Mouse (Mus musculus) large intestine, adult 2 months (tissue): ENCODE measurements around the gene Gm13871. TPM values are rescaled to one million over a fixed set of nuclear protein-coding genes. Genes with fewer than 3 reads are reported as not detected.
"Not testable (repeated sequence)": the region's sequence is repeated elsewhere in the genome, so short reads cannot be mapped to it uniquely, and the experiment has no call there.

Experiments used
- DNase-seq: peaks from one replicate; pipeline ENCODE4 v3.0.0-alpha.2; 2012; ENCODE audit warnings: low read depth, low spot score
- WGBS: fragments of 180-500 bp; shearing (Covaris S2); methylation state at CpG from one replicate; pipeline ENCODE4 v1.1.7; 2018; 5-methylcytosine and 5-hydroxymethylcytosine counted together
- polyA plus RNA-seq: library from polyadenylated mRNA; depleted of rRNA; stranded (reverse); fragments of >200 nt; gene quantifications from 2 replicates; pipeline ENCODE4 v1.2.3, GENCODE M21; 2012; rRNA removed

The Gm13871 gene
- not detected in 2 replicates for polyA plus RNA-seq

GRCm38 (mm10) chr4:73905853-73906252 lies at the start of gene Gm13871:
Gene Gm13871 (minus strand): TSS chr4:73905953.
- DNase-seq, result not testable (repeated sequence)
- WGBS, result no CpG with 5 or more reads among the region's 4 CpGs

GRCm38 (mm10) chr4:73950375-73950896 lies 44.7 kb upstream of the Gm13871 start, which contains the start of gene 2310002L09Rik:
Gene 2310002L09Rik (minus strand): TSS chr4:73950846.
- DNase-seq, result no peak

GRCm38 (mm10) chr4:73920660-73921059 lies 14.9 kb upstream of the Gm13871 start, which contains the start of gene Gm11756:
Gene Gm11756 (minus strand): TSS chr4:73920760.
- 85% methylated on average over 6 of the region's 6 CpGs for WGBS
- DNase-seq, result not testable (repeated sequence)

More at GRCm38 (mm10) chr4:73950375-73950896, 44.7 kb upstream of the Gm13871 start, which contains the start of gene 2310002L09Rik:
- 75% methylated on average over 8 of the region's 8 CpGs for WGBS

- WGBS, result no CpG with 5 or more reads among the region's 4 CpGs
Observed at GRCm38 (mm10) chr4:73891012-73891411, 14.7 kb downstream of the Gm13871 start, which contains the start of gene Gm11757. Gene Gm11757 (minus strand): TSS chr4:73891112.

GRCm38 (mm10) chr4:73876166-73876565 lies 29.6 kb downstream of the Gm13871 start, which contains the start of gene Gm11758:
Gene Gm11758 (minus strand): TSS chr4:73876266.
- DNase-seq, result not testable (repeated sequence)
- WGBS, result no CpG with 5 or more reads among the region's 4 CpGs

More at GRCm38 (mm10) chr4:73891012-73891411, 14.7 kb downstream of the Gm13871 start, which contains the start of gene Gm11757:
- not testable (repeated sequence) for DNase-seq

Other genes with a start within 250 kb of the Gm13871 start
- gene Gm11239, start 237.6 kb downstream of the Gm13871 start, polyA plus RNA-seq, result not detected in 2 replicates
- gene Gm428, start 222.4 kb downstream of the Gm13871 start, polyA plus RNA-seq, result not detected in 2 replicates
- gene Rasef, start 115.0 kb downstream of the Gm13871 start, polyA plus RNA-seq, result 3.6 and 6.3 TPM in 2 replicates
- not detected in 2 replicates for gene Gm11758, start 29.7 kb downstream of the Gm13871 start, polyA plus RNA-seq
- gene Gm11757, start 14.8 kb downstream of the Gm13871 start, polyA plus RNA-seq, result not detected in 2 replicates
- not detected in 2 replicates for gene Gm11756, start 14.8 kb upstream of the Gm13871 start, polyA plus RNA-seq
- not detected in 2 replicates for gene 2310002L09Rik, start 44.9 kb upstream of the Gm13871 start, polyA plus RNA-seq
- 0.21 and 0.44 TPM in 2 replicates for gene Frmd3, start 107.5 kb upstream of the Gm13871 start, polyA plus RNA-seq